Mouse (Mus musculus) layer of hippocampus, postnatal 10 days (tissue): ENCODE measurements at regions not wholly inside any gene's neighbourhood (a gene's known extent, or its start where the extent isn't known, plus 50 kb on each side); places are given as distances from the start of the nearest gene placed in this dataset.
A peak's percentile ranks its signal among the peaks of the same experiment; 100 is the strongest.

Experiments
- DNase-seq, 2 experiments: peaks; one replicate each; pipeline ENCODE4 v3.0.0; 2021; ENCODE audit warnings: low spot score in 2 of 2

DNA sequence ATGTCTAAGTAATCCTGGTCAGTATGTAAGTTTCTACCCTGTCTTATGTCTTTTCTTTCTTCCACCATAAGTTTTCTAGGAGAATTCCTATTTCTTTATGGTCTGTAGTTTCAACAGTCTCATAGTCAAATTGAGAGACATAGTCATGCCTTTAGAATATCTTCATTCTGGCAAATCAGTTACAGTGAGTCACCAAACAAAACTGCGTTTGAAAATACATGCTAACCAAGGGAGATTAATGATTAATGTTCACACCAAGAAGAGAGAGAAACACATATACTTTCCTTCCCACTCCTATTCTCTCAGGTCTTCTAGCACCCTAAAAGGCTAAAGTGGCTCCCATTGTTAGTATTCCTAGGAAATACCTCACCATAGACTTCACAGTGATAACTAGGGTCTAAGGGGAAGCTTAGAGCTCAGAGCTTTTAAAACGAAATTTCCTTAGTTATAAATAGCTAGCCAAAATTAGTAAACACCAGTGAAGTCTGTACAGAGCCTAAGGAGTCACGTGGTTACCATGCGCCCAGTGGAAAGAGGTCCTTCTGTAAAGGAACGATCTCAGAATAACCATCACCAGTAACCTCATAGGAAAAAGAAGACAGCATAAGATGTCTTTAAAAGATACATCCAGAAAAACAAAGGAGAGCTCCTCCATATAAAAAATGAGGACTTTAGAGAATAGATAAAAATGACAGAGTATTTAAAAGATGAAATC lies 281.8 kb upstream of the Htr2a start:
- DNase-seq, result no peak

DNA sequence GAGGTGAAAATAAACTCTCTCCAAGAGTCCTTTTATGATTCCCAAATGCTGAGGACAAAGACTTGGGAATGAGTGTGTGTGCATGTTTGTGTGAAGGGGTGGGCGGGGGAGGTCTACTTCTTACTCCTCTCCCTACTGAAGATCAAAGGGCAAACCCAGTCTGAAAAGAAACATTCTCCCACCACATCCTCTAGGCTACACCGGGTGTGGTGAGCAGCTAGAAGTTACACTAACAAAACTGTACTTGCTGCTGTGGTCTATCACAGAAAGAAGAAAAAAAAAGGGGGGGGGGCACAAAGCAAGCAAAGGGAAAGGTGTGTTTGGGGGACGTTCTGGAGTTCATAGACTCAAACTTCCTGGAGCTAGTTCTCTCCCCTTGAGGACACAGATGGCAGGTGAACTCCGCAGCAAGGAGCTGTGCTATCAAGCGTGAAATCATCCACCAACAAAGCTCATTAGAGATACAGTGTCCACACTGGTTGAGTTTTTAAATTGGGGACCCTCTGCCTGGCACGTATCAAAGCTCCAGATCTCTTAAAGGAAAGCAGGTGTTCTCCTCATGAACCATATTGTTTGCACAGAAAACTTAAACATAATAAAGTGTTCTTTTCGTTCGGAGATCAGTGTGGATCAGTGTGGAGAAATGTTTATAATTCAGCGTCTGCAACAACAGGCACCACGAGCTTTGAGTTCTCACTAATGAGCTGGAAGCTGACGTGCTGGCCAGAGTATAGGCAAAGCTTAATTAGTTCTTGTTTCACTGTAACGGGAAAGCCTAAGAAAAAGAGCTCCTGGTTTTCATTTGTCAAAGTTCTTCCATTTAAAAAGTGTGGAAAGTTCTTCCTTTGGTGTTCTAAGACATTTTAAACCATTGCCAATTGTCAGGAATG lies 280.7 kb upstream of the Htr2a start:
- DNase-seq, result no peak

DNA sequence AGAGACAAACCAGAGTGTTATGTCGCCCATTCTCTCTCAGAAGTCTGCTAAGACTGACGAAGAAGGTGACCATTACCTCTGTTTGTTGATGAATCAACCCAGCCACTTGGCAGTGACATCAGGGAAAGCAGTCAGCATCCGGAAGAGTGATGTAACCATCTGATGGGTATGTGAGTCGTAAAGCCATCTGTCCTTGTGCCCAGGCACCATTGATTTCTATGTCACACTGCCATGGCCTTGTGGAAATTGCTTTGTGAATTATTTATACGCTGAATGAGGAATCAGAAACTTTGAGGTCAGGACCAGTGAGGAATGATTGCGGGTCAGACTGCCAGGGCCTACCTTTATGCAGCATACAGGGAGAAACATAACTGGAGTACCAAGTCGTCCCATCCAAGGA lies 256.2 kb upstream of the Htr2a start:
- DNase-seq, result no peak

GRCm38 (mm10) chr14:74392419-74392818 lies 248.2 kb upstream of the Htr2a start:
- DNase-seq, result no peak

DNA sequence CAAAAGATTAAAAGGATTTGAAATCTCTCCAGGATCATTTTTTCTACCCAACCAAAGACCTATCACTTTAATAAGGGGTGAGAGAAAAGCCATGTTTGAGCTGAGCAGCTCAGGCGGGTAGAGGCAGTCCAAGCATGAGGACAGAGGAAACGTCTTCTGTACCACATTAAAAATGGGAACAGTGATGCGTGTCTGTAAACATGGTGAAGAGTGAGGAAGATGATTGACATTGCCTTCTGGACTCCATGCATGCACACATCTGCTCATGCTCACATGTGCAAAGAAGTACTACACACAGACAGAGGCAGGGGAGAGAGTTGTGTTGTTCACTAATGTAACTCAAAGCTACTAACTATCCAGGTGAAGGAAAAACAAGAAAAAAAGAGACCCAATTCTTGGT lies 243.4 kb upstream of the Htr2a start:
- no peak for DNase-seq

DNA sequence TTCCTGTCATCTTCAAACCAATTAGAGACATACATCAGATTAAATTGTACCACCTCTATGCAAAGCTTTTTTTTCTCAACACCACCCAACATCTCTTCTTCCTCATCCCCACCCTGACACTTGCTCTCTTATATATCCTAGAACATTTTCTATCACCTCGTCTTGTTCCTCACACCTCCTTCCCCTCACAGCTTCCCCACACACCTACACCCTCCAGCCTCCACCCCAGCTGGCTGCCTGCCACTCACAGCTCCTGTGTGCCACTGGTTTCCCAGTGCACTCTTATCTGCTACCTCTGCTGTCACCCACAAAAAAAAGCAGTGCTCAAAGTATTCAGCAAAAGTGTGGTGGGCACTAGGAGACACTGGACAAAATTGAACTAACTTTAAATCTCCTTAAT lies 231.2 kb upstream of the Htr2a start:
- DNase-seq, result no peak

DNA sequence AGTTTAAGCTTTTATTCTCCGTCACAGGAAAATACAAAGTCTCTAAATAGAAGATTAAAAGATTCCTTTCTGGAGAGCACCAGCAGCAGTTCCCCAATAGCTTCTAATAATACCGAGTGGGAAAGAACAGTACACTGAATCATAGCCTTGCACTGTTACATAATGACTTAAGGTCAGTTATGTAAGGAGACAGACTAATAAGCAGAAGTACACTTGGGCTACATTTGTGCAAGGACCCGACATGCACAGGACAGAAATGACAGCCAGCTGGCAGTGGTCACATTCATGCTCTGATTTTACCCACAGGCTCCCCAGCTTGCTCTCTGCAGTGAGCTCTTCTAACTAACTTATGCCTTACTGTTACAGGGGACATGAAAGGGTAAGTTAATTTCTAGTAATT lies 212.4 kb upstream of the Htr2a start:
- no peak for DNase-seq

DNA sequence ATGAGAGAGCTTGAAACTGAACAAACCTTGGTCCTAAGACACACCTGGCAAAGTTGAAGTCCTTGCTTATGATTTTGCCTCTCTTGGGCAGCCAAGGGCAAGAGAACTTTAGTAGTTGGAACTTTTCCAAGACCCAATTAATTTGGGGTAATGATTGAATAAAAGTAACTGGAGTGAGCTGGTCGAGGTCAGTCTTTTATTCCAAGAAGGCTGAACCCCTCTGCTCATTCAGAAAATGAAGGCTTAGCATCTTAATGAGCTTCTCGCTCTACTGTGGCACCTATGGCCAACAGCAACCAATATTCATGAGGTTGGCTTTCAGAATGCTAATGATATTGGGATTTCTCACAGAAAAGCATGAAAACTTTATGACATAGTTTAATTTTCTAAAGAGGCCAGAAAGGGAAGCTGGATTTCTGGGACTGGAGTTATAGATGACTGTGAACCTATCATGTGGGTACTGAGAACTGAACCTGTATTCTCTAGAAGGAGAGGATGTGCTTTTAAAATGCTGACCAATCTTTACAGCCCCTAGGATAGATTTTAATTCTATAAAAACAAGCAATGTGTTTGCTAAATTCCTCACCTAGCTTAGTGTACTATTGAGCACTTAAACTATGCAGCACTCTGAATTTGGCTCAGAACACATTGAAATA lies 176.5 kb upstream of the Htr2a start:
- DNase-seq, result no peak

DNA sequence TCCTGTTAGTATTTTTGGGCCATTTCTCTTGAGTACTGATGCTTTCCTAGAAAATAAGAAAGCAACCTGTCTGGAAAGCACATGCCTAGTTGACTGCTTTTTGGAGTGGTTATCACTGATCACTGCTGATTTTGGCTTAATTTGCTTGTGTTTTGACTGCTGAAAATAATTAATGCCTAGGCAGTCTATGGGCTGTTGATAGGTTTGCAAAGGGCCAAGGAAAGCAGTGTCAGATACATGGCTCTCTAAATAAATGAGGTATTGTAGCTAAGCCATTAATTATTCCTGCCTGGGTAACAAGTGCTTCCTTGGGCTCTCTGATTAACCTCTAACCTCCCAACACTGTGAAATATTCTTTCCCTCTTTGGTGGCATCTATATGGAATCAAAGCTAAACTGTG lies 145.1 kb upstream of the Htr2a start:
- no peak for DNase-seq

- DNase-seq, result no peak
Observed at GRCm38 (mm10) chr14:74511521-74511920, 129.1 kb upstream of the Htr2a start.

DNA sequence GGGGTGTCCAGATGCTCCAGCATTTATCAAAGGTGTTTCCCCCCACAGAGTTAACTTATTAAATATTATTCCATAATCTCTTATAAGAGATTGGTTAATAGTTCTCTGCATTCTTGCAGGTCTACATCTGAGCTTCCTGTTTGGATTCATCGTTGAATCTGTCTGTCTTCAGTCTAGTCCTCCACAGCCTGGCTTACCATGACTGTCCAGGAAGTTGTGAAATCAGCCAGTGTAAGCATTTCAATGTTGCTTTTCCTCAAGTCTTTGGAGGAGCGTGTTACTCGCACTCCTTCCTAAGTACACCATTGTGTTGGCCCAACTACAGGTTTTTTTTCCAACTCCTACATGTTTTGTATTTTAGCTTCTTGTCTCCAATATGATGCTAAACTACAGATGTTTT lies 124.2 kb upstream of the Htr2a start:
- DNase-seq, result no peak

GRCm38 (mm10) chr14:74519531-74519930 lies 121.1 kb upstream of the Htr2a start:
- no peak for DNase-seq

GRCm38 (mm10) chr14:74521669-74522068 lies 119.0 kb upstream of the Htr2a start:
- DNase-seq, result no peak

- DNase-seq, result no peak
Observed at GRCm38 (mm10) chr14:74527246-74527645, 113.4 kb upstream of the Htr2a start.

DNA sequence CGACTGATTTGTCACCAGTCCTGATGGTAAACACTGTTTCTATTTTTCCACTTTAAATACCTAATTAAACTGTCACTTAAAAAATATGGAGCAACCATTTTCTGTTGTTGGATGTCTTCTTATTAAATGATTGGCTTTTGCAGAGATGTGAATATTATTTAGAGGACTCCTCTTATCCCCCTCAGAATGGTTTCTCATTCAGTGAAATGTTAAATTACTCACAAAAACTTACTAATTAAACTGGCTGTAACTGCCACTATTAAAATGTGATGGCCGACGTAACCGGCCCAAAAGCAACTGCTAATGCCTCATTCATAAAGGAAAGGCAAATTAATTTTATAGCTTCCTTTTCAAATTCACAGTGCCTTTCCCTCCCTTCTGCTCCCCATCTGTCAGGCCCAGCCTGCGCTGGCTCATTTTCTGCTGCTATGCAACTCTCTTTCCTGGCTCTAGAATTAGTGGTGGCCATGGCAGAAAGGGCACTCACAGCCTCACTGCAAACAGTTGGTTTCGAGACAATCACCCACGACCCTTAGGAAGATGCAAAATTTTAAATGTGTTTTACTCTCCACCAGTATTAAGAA lies 111.2 kb upstream of the Htr2a start:
- DNase-seq, result peak; percentile 38 to 40

DNA sequence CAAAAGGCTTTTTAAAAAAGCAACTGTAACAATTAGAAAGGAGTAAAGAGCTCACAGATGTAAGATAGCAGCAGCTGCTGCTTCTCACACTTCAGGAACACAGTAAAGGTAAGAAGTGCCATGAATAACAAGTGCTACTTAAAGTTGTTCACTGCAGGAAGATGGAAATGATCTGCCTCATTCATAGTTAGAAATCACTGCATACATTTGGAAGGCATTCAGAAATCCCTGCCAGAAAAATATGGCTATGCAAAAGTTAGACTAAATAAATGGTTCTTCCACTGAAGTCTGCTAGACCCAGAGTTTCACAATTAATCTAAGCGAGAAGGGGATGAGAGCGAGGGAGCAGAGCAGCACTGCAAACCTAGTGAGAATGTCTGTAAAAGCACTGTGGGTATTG lies 102.5 kb upstream of the Htr2a start:
- no peak for DNase-seq

DNA sequence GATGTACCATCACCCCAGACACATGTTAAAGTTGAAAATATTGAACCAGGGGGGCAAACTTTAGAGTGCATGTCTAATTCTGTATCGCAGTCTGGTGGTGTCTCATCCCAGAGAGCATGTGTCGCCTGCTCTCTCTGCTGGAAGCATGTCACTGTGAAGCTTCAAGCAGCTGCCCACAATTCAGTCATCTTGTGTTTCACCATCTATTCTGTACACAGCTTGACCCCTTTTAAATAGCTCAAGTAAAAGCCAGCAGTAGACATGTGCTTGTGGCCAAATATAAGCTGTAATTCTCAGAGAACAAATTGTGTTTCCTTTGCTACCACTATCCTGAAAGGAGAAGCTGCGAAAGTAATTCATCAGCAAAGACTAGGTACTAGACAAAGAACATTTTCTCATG lies 96.6 kb upstream of the Htr2a start:
- DNase-seq, result no peak

GRCm38 (mm10) chr14:74551091-74551490 lies 89.5 kb upstream of the Htr2a start:
- no peak for DNase-seq

DNA sequence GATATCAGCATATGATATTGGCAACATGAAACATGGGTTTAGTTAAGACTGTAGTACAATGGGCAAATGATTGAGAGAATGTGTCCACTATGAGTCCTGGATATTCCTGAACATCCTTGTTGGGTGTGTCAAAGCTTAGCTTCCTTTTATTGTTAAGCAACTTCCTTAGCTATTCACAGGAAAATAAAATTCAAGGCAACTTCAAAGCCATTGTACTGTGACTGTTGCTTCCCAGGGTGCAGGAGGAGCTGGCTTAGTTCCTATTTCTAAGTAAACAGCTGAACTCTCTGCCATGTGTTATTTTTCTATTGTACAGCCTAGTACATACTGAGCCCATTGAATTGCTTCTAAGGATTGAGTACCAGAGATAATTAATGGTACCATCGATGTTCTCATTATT lies 87.0 kb upstream of the Htr2a start:
- DNase-seq, result no peak

DNA sequence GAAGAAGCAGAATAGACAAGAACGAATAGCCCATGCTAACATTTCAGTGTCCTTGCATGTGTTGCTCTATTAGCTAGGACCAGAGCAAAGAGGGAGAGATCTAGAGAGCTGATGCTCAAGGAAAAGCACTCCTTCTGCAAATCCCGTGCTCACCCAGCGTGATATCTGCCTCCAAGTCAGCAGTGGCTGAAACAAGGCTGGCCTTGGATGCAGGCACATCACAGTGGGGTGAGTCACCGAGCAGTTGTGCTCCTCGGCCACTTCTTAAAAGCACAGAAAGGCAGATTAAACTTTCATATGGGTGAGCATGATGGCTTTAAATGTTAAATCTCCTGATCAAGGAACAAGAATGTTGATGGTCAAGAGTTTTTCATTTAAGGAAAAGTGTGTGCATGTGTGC lies 82.3 kb upstream of the Htr2a start:
- DNase-seq, result no peak
